Mouse (Mus musculus) natural killer cell, adult 2 months (primary cell): Measurements from ENCODE around the gene Pianp.
A peak's percentile ranks its signal among the peaks of the same experiment; 100 is the strongest.

Experiments used
- DNase-seq, 2 experiments: peaks; one replicate each; pipeline ENCODE4 v3.0.0; 2022; ENCODE audit warnings: low spot score in 2 of 2

Gene Pianp

GRCm38 (mm10) chr6:125008060-125008459 is 11.6 kb downstream of the Pianp start:
- DNase-seq: no peak

DNA sequence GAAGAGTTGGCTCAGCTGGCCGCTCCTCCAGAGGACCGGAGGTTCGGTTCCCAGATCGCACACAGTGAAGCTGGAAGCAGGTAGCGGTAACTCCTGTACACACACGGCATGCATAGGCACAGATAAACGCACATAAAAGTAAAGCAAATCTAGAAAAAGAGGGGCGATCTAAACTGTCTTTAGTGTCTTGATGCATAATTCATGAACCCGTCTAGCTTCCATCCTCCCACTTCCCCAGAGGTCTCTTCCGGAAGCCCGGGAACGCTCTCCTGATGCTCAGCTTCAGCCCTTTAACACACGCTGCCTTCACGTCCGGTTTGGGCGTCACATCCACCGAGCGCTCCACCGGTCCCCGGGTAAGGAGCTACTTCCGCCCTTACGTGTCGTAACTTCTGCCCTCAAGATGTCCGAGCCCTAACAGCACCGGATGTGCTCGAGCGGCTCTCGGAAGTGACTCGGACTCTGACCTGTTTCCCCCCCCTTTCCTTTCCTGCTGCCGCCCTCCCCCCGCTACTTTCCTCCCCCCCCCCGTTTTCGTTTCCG is 12.2 kb downstream of the Pianp start:
- peak; percentile 96 for DNase-seq

GRCm38 (mm10) chr6:125009129-125009180 is 12.5 kb downstream of the Pianp start, which contains the start of gene Zfp384:
Gene Zfp384 (plus strand): TSS chr6:125009145.
- DNase-seq: no peak

DNA sequence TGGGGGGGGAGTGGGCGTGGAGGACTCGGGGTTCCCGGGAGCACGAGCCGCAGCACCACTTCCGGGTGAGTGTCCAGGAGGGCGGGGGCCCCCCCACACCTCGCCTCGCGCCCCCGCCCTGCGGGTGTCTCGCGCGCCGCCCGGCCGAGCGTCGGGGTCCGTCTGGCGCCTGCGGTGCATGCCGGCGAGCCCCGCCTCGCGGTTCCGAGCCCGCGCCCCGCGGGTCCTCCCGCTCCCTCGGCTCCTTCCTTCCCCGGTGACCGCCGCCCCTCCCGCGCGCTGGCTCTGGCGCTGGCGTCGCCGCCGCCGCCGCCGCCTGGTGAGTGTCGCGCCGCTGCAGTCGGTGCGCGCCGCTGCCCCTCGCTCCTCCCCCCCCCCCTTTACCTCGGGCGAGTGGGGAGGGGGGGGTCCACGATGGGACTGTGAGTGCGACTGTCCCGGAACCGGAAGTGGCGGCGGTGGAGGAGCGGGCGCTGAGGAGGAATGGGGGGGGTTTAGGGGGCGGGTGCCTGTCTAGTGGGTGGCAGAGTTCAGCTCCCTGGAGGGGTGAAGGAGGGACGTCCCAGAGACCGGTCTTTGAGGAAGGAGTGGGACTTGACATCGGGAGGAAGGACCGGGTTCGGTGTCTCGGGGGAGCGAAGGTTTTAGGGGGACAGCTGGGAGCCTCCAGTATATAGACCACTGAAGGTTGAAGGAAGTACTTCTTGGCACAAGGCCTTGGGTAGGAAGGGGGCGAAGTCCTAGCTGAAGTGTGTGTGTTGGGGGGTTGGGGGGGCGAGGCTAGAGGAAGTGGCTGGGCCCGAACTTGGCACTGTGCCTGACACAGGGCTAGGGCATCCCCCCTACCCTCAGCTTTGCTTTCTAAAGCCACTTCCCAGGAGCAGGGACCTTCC is 12.9 kb downstream of the Pianp start:
- DNase-seq: peak; percentile 76 to 82

DNA sequence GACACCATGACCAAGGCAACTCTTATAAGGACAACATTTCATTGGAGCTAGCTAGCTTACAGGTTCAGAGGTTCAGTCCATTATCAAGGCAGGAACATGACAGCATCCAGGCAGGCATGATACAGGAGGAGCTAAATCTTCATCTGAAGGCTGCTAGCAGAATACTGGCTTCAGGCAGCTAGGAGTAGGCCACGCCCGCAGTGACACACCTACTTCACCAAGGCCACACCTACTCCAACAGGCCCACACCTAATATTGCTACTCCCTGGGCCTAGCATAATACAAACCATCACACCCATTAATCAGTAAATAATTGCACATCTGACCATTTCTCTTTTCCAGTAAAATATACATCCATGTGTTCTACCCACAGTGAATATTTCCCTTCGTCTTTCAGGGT is 21.2 kb downstream of the Pianp start:
- DNase-seq: no peak

DNA sequence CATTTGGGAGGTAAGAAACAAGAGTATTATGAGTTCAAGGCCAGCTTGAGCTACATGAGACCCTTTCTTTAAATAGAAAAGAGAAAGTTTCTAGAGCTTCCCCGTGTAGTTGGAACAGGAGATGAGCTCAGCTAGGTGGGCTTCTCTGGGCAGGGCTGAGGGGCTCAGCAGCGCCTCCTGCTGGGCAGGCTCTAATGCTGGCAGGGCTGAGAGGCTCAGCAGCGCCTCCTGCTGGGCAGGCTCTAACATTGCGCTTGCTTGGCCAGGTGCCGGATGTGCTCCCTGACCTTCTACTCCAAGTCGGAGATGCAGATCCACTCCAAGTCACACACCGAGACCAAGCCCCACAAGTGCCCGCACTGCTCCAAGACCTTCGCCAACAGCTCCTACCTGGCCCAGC is 34.0 kb downstream of the Pianp start:
- DNase-seq: peak; percentile 61 to 76

- no peak for DNase-seq
Measured at GRCm38 (mm10) chr6:125031604-125032003, 35.1 kb downstream of the Pianp start.

DNA sequence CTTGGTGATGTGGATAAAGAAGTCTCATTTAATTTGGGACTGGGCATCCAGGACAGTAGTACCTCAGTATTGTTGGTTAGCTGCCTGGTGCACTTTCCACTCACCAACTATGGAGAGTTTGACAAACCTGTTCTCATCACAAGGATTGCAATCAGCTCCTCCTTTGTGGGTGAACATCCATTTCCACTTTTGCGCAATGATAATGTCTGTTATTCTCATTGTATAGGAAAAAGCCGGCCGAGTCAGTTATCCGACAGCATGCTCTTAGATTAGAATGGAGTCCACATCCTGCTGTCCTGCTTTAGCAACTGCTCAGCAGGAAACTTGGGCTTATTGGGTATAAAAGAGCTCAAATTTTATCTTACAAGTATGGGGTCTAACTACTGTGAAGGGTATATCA is 42.2 kb downstream of the Pianp start:
- DNase-seq: no peak

- DNase-seq: no peak
Measured at GRCm38 (mm10) chr6:125039131-125039530, 42.6 kb downstream of the Pianp start.

DNA sequence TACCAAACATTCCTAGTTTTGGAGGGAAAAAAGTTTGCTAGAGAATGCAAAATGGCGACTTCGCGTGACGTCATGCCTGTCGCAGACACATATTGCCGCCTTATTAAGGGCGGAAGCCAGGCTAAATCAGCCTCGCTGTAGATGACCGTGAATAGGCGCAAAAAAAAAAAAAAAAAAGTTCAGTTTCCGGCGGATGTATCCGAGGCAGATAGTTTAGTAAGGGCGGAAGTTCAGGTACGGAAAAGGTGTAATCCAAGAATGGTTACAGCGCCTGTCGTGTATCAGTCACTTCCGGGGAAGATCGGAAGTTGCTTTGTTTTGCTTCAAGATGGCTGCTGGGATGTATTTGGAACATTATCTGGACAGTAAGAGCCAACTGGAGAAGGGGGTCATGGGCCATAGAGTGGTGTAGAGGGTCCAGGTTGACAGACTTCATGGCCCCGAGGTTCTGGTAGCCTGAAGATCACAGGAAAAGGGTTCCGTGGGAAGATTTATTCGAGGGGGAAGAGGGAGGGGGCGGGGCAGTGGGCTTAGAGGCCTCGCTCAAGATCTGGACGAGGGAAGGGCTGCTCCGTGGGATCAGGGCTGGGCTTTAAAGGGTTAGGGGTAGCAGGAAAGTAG is 43.1 kb downstream of the Pianp start, which contains the start of gene Ing4:
Gene Ing4, plus strand, starts transcription at position 228 of the 621 bp plus-strand sequence.
- DNase-seq: peak; percentile 85 to 90

GRCm38 (mm10) chr6:125040221-125040620 is 43.7 kb downstream of the Pianp start:
- DNase-seq: no peak

- DNase-seq: peak in 1 of 2 experiments; percentile 16
Measured at GRCm38 (mm10) chr6:125041047-125041446, 44.6 kb downstream of the Pianp start.

GRCm38 (mm10) chr6:125042081-125042480 is 45.6 kb downstream of the Pianp start:
- DNase-seq: no peak

- DNase-seq: peak; percentile 53 to 77
Measured at GRCm38 (mm10) chr6:125046691-125047090, 50.2 kb downstream of the Pianp start.

GRCm38 (mm10) chr6:125049678-125050077 is 53.2 kb downstream of the Pianp start, which contains the start of gene Acrbp:
Gene Acrbp (plus strand): TSS chr6:125049689.
- no peak for DNase-seq

GRCm38 (mm10) chr6:125051237-125051636 is 54.7 kb downstream of the Pianp start:
- DNase-seq: peak in 1 of 2 experiments; percentile 43
